Mouse (Mus musculus): ENCODE measurements around the gene Pcnx. TPM values are rescaled to one million over a fixed set of nuclear protein-coding genes. Genes with fewer than 3 reads are reported as not detected.

Gene Pcnx
- polyA plus RNA-seq, 1 experiment: not detected

- no peak for TF ChIP-seq GATA1 (IDR thresholded peaks at IDR 0.05; ENCODE audit: low read length)
These were observed 89.2 kb downstream of the Pcnx start for GRCm38 (mm10) chr12:81949026-81949425.

GRCm38 (mm10) chr12:81950016-81950415 is 90.2 kb downstream of the Pcnx start:
- TF ChIP-seq GATA1 (IDR thresholded peaks at IDR 0.05; ENCODE audit: low read length): no peak

- TF ChIP-seq GATA1 (IDR thresholded peaks at IDR 0.05; ENCODE audit: low read length): no peak
These were observed 98.5 kb downstream of the Pcnx start for GRCm38 (mm10) chr12:81958351-81958750.

- TF ChIP-seq GATA1 (IDR thresholded peaks at IDR 0.05; ENCODE audit: low read length): no peak
These were observed 105.6 kb downstream of the Pcnx start for GRCm38 (mm10) chr12:81965416-81965815.

GRCm38 (mm10) chr12:81971042-81971883 is 111.4 kb downstream of the Pcnx start:
- no peak for TF ChIP-seq GATA1 (IDR thresholded peaks at IDR 0.05; ENCODE audit: low read length)

- TF ChIP-seq GATA1 (IDR thresholded peaks at IDR 0.05; ENCODE audit: low read length): no peak
These were observed 112.1 kb downstream of the Pcnx start for GRCm38 (mm10) chr12:81971884-81972362.

GRCm38 (mm10) chr12:81974806-81975205 is 115.0 kb downstream of the Pcnx start:
- TF ChIP-seq GATA1 (IDR thresholded peaks at IDR 0.05; ENCODE audit: low read length): no peak

- no peak for TF ChIP-seq GATA1 (IDR thresholded peaks at IDR 0.05; ENCODE audit: low read length)
These were observed 117.5 kb downstream of the Pcnx start for GRCm38 (mm10) chr12:81977346-81977745.

GRCm38 (mm10) chr12:81979312-81979711 is 119.5 kb downstream of the Pcnx start:
- TF ChIP-seq GATA1 (IDR thresholded peaks at IDR 0.05; ENCODE audit: low read length): no peak

GRCm38 (mm10) chr12:81992106-81992505 is 132.3 kb downstream of the Pcnx start:
- TF ChIP-seq GATA1 (IDR thresholded peaks at IDR 0.05; ENCODE audit: low read length): no peak

GRCm38 (mm10) chr12:81992996-81993395 is 133.2 kb downstream of the Pcnx start:
- no peak for TF ChIP-seq GATA1 (IDR thresholded peaks at IDR 0.05; ENCODE audit: low read length)

- no peak for TF ChIP-seq GATA1 (IDR thresholded peaks at IDR 0.05; ENCODE audit: low read length)
These were observed 135.3 kb downstream of the Pcnx start for GRCm38 (mm10) chr12:81994911-81995667.

- no peak for TF ChIP-seq GATA1 (IDR thresholded peaks at IDR 0.05; ENCODE audit: low read length)
These were observed 137.0 kb downstream of the Pcnx start for GRCm38 (mm10) chr12:81996679-81997362.

- TF ChIP-seq GATA1 (IDR thresholded peaks at IDR 0.05; ENCODE audit: low read length): no peak
These were observed 137.7 kb downstream of the Pcnx start for GRCm38 (mm10) chr12:81997497-81997896.

Other genes with a start within 250 kb of the Pcnx start
- not detected in 2 replicates for gene Ttc9, start 228.8 kb upstream of the Pcnx start, polyA plus RNA-seq (2012)
- not detected in 2 replicates for gene Map3k9, start 78.8 kb upstream of the Pcnx start, polyA plus RNA-seq (2012)